Mouse (Mus musculus): ENCODE measurements around the gene Gm20696.

The Gm20696 gene

GRCm38 (mm10) chr6:99380146-99380545 lies 286.5 kb downstream of the Gm20696 start:
- DNase-seq, result no peak

GRCm38 (mm10) chr6:99378997-99379710 lies 287.4 kb downstream of the Gm20696 start:
- DNase-seq, result no peak

GRCm38 (mm10) chr6:99377716-99378115 lies 288.9 kb downstream of the Gm20696 start:
- no peak for DNase-seq

- peak in 1 of 2 experiments; percentile 27 for DNase-seq
Observed at GRCm38 (mm10) chr6:99377131-99377530, 289.5 kb downstream of the Gm20696 start.

GRCm38 (mm10) chr6:99376721-99377120 lies 289.9 kb downstream of the Gm20696 start:
- DNase-seq, result no peak

- DNase-seq, result peak in 1 of 2 experiments; percentile 7
Observed at GRCm38 (mm10) chr6:99375865-99376264, 290.7 kb downstream of the Gm20696 start.

GRCm38 (mm10) chr6:99375376-99375775 lies 291.2 kb downstream of the Gm20696 start:
- no peak for DNase-seq

- DNase-seq, result no peak
Observed at GRCm38 (mm10) chr6:99374448-99375271, 291.9 kb downstream of the Gm20696 start.

- no peak for DNase-seq
Observed at GRCm38 (mm10) chr6:99372427-99372826, 294.2 kb downstream of the Gm20696 start.

- no peak for DNase-seq
Observed at GRCm38 (mm10) chr6:99372016-99372415, 294.6 kb downstream of the Gm20696 start.

GRCm38 (mm10) chr6:99369931-99370330 lies 296.7 kb downstream of the Gm20696 start:
- DNase-seq, result no peak

- no peak for DNase-seq
Observed at GRCm38 (mm10) chr6:99369156-99369555, 297.4 kb downstream of the Gm20696 start.

- DNase-seq, result no peak
Observed at GRCm38 (mm10) chr6:99368118-99368753, 298.4 kb downstream of the Gm20696 start.

- no peak for DNase-seq
Observed at GRCm38 (mm10) chr6:99364545-99364944, 302.1 kb downstream of the Gm20696 start.

- DNase-seq, result no peak
Observed at GRCm38 (mm10) chr6:99360581-99360980, 306.0 kb downstream of the Gm20696 start.

- no peak for DNase-seq
Observed at GRCm38 (mm10) chr6:99359765-99360499, 306.7 kb downstream of the Gm20696 start.

GRCm38 (mm10) chr6:99359036-99359698 lies 307.4 kb downstream of the Gm20696 start:
- DNase-seq, result no peak

- DNase-seq, result no peak
Observed at GRCm38 (mm10) chr6:99357931-99358330, 308.7 kb downstream of the Gm20696 start.

- DNase-seq, result no peak
Observed at GRCm38 (mm10) chr6:99354338-99354737, 312.3 kb downstream of the Gm20696 start.

GRCm38 (mm10) chr6:99353441-99353840 lies 313.2 kb downstream of the Gm20696 start:
- DNase-seq, result no peak

- DNase-seq, result no peak
Observed at GRCm38 (mm10) chr6:99350566-99350965, 316.0 kb downstream of the Gm20696 start.

GRCm38 (mm10) chr6:99350156-99350555 lies 316.4 kb downstream of the Gm20696 start:
- DNase-seq, result no peak

Data from cerebellum, adult 18-20 months (tissue).